Mouse (Mus musculus): ENCODE results near the gene Scn8a. TPM values are rescaled to one million over a fixed set of nuclear protein-coding genes. Genes with fewer than 3 reads are reported as not detected.
"Not testable (repeated sequence)": the region's sequence is repeated elsewhere in the genome, so short reads cannot be mapped to it uniquely, and the experiment has no call there.

The Scn8a gene
- polyA plus RNA-seq (2021) = 13.2 TPM

GRCm38 (mm10) chr15:100869558-100869957 lies at the start of gene Scn8a:
Scn8a (plus strand) TSS chr15:100869858.
- TF ChIP-seq CTCF (IDR thresholded peaks at IDR 0.05) = no peak
- peaks cover 16% of the 10 kb centered on the region for H3K27me3 ChIP-seq
- ATAC-seq (no peak), DNase-seq (ENCODE audit: low read depth, low spot score) (no peak)
- in situ Hi-C loops (cut with MboI; ENCODE audit: low pct_unique_long_range_greater_than_20kb) = no loop called here
- POLR2A ChIA-PET = interaction anchor here (1.3 kb wide), 1 partner anchor 13 kb away, joined by 3 read pairs; no protein-coding TSS in a partner anchor
- CTCF ChIA-PET = interaction anchor here (0.8 kb wide), 1 partner anchor 30 kb away, joined by 3 read pairs; no protein-coding TSS in a partner anchor

- no peak for TF ChIP-seq CTCF (IDR thresholded peaks at IDR 0.05)
- in situ Hi-C loops (cut with MboI; ENCODE audit: low pct_unique_long_range_greater_than_20kb) = no loop called here
- DNase-seq (ENCODE audit: low read depth, low spot score) (no peak), ATAC-seq (no peak)
- CTCF ChIA-PET = no interaction called here
- no peaks in the 10 kb centered on the region for H3K27me3 ChIP-seq
- POLR2A ChIA-PET = no interaction called here
These were observed 47.8 kb upstream of the Scn8a start for GRCm38 (mm10) chr15:100821824-100822223.

- H3K27me3 ChIP-seq; POLR2A ChIA-PET; CTCF ChIA-PET; DNase-seq (ENCODE audit: low read depth, low spot score); ATAC-seq; in situ Hi-C loops (cut with MboI; ENCODE audit: low pct_unique_long_range_greater_than_20kb): not testable (repeated sequence)
These were observed 47.3 kb upstream of the Scn8a start for GRCm38 (mm10) chr15:100822370-100822769.

GRCm38 (mm10) chr15:100825249-100825856 lies 44.3 kb upstream of the Scn8a start:
- H3K27me3 ChIP-seq = no peaks in the 10 kb centered on the region
- TF ChIP-seq CTCF (IDR thresholded peaks at IDR 0.05) = no peak
- ChIA-PET POLR2A (no interaction called here), CTCF (no interaction called here)
- no peak for ATAC-seq
- no peak for DNase-seq (ENCODE audit: low read depth, low spot score)
- in situ Hi-C loops (cut with MboI; ENCODE audit: low pct_unique_long_range_greater_than_20kb) = no loop called here

- ChIA-PET POLR2A (no interaction called here), CTCF (no interaction called here)
- DNase-seq (ENCODE audit: low read depth, low spot score) = no peak
- no peaks in the 10 kb centered on the region for H3K27me3 ChIP-seq
- ATAC-seq = no peak
- in situ Hi-C loops (cut with MboI; ENCODE audit: low pct_unique_long_range_greater_than_20kb) = no loop called here
- no peak for TF ChIP-seq CTCF (IDR thresholded peaks at IDR 0.05)
These were observed 43.6 kb upstream of the Scn8a start for GRCm38 (mm10) chr15:100826076-100826475.

GRCm38 (mm10) chr15:100829775-100830174 lies 39.9 kb upstream of the Scn8a start:
- POLR2A ChIA-PET = no interaction called here
- CTCF ChIA-PET = interaction anchor here (1.1 kb wide), 1 partner anchor 212 kb away, joined by 3 read pairs; no protein-coding TSS in a partner anchor
- TF ChIP-seq CTCF (IDR thresholded peaks at IDR 0.05) = no peak
- in situ Hi-C loops (cut with MboI; ENCODE audit: low pct_unique_long_range_greater_than_20kb) = no loop called here
- DNase-seq (ENCODE audit: low read depth, low spot score) = no peak
- H3K27me3 ChIP-seq = no peaks in the 10 kb centered on the region
- ATAC-seq = no peak

GRCm38 (mm10) chr15:100830682-100831081 lies 39.0 kb upstream of the Scn8a start:
- DNase-seq (ENCODE audit: low read depth, low spot score) (no peak), ATAC-seq (no peak)
- ChIA-PET CTCF (interaction anchor here (1.1 kb wide), 1 partner anchor 212 kb away, joined by 3 read pairs; no protein-coding TSS in a partner anchor), POLR2A (no interaction called here)
- in situ Hi-C loops (cut with MboI; ENCODE audit: low pct_unique_long_range_greater_than_20kb) = no loop called here
- H3K27me3 ChIP-seq = no peaks in the 10 kb centered on the region
- TF ChIP-seq CTCF (IDR thresholded peaks at IDR 0.05) = peak; percentile 72

GRCm38 (mm10) chr15:100832144-100832543 lies 37.5 kb upstream of the Scn8a start:
- no peaks in the 10 kb centered on the region for H3K27me3 ChIP-seq
- ChIA-PET POLR2A (no interaction called here), CTCF (no interaction called here)
- ATAC-seq = no peak
- in situ Hi-C loops (cut with MboI; ENCODE audit: low pct_unique_long_range_greater_than_20kb) = no loop called here
- TF ChIP-seq CTCF (IDR thresholded peaks at IDR 0.05) = no peak
- no peak for DNase-seq (ENCODE audit: low read depth, low spot score)

GRCm38 (mm10) chr15:100832784-100833183 lies 36.9 kb upstream of the Scn8a start:
- ATAC-seq = peak; percentile 31
- H3K27me3 ChIP-seq = no peaks in the 10 kb centered on the region
- TF ChIP-seq CTCF (IDR thresholded peaks at IDR 0.05) = no peak
- CTCF ChIA-PET = no interaction called here
- no peak for DNase-seq (ENCODE audit: low read depth, low spot score)
- in situ Hi-C loops (cut with MboI; ENCODE audit: low pct_unique_long_range_greater_than_20kb) = no loop called here
- POLR2A ChIA-PET = no interaction called here

GRCm38 (mm10) chr15:100836729-100837128 lies 32.9 kb upstream of the Scn8a start:
- ChIA-PET POLR2A (no interaction called here), CTCF (no interaction called here)
- no peaks in the 10 kb centered on the region for H3K27me3 ChIP-seq
- ATAC-seq (no peak), DNase-seq (ENCODE audit: low read depth, low spot score) (no peak)
- in situ Hi-C loops (cut with MboI; ENCODE audit: low pct_unique_long_range_greater_than_20kb) = no loop called here
- TF ChIP-seq CTCF (IDR thresholded peaks at IDR 0.05) = no peak

GRCm38 (mm10) chr15:100838607-100839207 lies 31.0 kb upstream of the Scn8a start:
- TF ChIP-seq CTCF (IDR thresholded peaks at IDR 0.05) = peak; percentile 85
- ChIA-PET CTCF (interaction anchor here (0.9 kb wide), 1 partner anchor 31 kb away, joined by 3 read pairs; the partner anchor contains the start of gene Scn8a), POLR2A (no interaction called here)
- in situ Hi-C loops (cut with MboI; ENCODE audit: low pct_unique_long_range_greater_than_20kb) = no loop called here
- ATAC-seq (no peak), DNase-seq (ENCODE audit: low read depth, low spot score) (no peak)
- H3K27me3 ChIP-seq = no peaks in the 10 kb centered on the region
